Mouse (Mus musculus): ENCODE data around the gene L1td1. TPM values are rescaled to one million over a fixed set of nuclear protein-coding genes. Genes with fewer than 3 reads are reported as not detected.

The L1td1 gene
- not detected for polyA plus RNA-seq (2014; fragmentation: Illumina TruSeq; extraction: RNeasy Lipid Tissue Mini Kit (QIAGEN cat#74804); ENCODE audit: low read depth, low replicate concordance)

DNA sequence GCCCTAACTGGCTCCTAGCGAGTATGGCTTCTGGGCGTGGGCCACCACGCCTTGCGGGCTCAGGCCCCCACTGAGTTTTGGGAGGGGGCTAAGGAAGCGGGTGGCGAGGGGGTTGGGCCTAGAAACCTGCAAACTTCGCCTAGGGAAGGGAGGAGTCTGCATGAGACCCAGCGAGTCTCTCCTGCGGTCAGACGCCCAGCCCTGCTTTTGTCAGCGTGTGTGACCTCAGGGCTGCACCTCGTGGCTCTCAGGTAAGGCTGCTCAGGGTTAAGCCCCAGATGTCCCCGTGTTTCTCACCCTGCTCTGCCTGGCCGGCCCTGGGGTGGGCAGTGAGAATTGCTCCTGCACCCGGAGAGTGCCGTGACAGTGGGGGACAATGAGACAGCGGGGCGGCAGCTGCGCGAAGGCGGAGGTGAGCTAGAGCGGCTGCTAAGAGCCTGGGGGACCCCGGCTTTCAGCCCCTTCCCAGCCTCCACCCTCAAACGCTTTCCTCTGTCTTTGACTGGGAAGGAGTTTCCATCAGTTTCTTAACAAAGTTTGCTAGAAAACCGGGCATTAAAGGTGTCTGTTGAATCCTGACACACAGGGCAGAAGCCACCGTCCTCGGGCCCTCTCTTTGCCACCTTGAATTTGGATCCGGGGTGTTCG is at the start of gene L1td1:
Gene L1td1, plus strand, starts transcription at position 145 of the 648 bp plus-strand sequence.

Other genes with a start within 250 kb of the L1td1 start
- not detected for gene Kank4, start 90.8 kb downstream of the L1td1 start, polyA plus RNA-seq (2014; fragmentation: Illumina TruSeq; extraction: RNeasy Lipid Tissue Mini Kit (QIAGEN cat#74804); ENCODE audit: low read depth, low replicate concordance)
- not detected for gene I0C0044D17Rik, start 97.1 kb downstream of the L1td1 start, polyA plus RNA-seq (2014; fragmentation: Illumina TruSeq; extraction: RNeasy Lipid Tissue Mini Kit (QIAGEN cat#74804); ENCODE audit: low read depth, low replicate concordance)
- gene Usp1, start 197.1 kb downstream of the L1td1 start, polyA plus RNA-seq (2014; fragmentation: Illumina TruSeq; extraction: RNeasy Lipid Tissue Mini Kit (QIAGEN cat#74804); ENCODE audit: low read depth, low replicate concordance): 31.0 TPM

All from liver, adult 10 weeks (tissue).